Mouse (Mus musculus) WW6 (cell line): ENCODE measurements around the gene Nr2f6.

Source experiments
- DNase-seq: peaks from one replicate; pipeline ENCODE4 v3.0.0-alpha.2; 2013; ENCODE audit warnings: low read depth, low spot score

The Nr2f6 gene

DNA sequence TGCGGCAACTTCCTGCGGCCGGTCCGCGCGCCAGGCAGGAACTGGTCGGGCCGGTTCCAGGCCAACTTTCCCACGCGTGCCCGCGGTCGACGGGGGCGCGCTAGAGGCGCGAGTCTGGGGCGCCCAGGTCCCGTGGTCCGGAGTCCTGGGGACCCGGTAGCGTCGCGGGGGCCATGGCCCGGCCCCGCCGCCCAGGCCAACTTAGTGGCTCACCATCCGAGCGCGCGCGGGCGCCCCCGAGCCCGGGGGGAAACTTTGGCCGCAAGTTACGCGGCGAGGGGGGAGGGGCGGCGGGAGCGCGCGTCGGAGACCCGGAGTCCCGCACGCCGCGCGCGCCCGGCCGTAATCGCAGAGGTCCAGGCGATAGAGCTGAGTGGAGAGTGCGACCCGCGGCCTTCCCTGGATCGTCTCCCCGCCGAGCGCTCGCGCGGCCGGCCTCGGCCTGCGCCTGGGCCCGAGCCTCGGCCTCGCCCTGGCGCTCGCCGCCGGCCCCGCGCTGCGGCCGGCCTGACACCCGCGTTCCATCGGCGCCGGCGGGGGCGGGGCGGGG lies at the start of gene Nr2f6:
Gene Nr2f6, minus strand, starts transcription at position 540 of the 550 bp plus-strand sequence.
- DNase-seq = no peak

DNA sequence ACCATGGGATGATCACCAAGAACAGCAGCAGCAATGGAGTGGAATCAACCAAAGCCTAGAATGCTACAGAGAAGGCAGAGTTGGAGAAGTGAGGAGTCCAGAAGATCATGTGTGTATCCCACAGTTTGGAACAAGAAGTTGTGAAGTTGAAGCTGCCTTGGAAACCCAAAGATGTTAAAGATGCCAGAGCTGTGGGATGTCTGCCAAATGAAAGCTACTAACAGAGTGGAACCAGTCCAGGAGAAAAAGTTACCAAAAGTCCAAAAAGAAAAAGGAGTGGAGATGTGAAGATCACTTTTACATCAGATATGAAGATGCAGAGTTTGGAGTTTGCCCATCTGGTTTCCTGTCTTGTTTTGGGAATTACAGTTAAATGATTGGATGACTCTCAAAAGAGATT lies 40.4 kb upstream of the Nr2f6 start:
- DNase-seq = no peak

DNA sequence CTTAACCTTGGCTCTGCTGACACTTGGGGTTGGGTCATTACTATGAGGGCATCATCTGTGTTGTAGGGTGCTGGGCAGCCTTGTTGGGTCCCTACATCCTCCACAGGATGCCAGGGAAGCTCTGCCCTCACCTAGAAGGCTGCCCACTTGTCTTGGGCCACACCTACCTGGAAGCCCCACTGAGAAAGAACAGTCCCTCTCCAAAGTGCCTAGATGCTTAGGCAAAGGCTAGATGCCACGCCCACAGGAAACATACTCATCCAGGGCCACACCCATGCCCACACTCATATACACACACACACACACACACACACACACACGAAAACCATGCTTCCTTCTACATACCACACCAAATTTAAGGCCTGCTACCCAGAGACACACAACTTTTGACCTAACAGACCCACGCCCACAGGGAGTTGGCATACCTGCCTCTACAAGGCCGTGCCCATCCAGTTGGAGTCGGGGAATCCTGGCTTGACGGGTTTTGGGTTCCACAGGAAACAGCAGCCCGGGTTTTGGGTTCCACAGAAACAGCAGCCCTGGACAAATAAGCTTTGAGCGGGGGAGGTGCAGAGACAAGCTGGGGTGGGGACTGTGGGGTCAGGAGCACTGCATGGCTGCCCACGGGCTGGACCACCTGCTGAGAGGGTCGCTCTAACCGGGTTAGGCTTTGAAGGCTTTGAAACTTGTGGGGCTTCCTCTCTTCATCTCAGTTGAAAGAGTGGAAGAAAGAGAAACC lies 29.9 kb upstream of the Nr2f6 start:
- DNase-seq = no peak

DNA sequence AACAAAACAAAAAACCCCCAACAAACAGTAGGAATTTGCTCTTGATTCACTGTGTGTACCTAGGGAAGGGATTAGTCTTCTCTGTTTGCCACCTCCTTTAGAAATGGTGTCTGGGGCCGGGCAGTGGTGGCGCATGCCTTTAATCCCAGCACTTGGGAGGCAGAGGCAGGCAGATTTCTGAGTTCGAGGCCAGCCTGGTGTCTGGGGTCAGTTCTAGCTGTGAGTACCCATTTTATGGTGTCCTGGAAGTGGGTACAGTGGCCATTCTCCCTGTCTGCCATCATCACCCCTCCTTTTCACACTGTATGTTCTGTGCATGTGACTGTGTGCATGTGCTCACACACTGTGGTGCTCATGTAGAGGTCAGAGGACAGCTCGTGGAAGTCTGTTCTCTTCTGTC lies 26.5 kb upstream of the Nr2f6 start:
- no peak for DNase-seq

DNA sequence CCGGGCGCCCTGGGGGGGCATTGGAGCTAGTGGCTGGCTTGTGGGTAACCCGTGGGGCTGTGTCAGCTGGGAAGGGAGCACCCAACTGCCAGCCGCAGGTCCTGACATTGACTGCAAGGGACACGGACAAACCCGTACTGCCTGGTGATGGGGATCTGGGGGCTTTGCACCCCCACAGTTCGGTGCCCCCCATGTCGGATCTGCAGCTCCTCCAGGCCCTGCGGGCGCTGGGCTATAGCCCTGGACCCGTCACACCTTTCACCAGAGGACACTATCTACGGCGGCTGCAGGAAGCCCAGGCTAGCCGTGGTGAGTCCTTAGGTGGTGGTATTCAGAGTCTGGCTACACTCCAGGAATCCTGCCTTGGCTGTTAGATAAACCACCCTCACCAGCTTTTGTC lies 25.7 kb upstream of the Nr2f6 start:
- DNase-seq = no peak

DNA sequence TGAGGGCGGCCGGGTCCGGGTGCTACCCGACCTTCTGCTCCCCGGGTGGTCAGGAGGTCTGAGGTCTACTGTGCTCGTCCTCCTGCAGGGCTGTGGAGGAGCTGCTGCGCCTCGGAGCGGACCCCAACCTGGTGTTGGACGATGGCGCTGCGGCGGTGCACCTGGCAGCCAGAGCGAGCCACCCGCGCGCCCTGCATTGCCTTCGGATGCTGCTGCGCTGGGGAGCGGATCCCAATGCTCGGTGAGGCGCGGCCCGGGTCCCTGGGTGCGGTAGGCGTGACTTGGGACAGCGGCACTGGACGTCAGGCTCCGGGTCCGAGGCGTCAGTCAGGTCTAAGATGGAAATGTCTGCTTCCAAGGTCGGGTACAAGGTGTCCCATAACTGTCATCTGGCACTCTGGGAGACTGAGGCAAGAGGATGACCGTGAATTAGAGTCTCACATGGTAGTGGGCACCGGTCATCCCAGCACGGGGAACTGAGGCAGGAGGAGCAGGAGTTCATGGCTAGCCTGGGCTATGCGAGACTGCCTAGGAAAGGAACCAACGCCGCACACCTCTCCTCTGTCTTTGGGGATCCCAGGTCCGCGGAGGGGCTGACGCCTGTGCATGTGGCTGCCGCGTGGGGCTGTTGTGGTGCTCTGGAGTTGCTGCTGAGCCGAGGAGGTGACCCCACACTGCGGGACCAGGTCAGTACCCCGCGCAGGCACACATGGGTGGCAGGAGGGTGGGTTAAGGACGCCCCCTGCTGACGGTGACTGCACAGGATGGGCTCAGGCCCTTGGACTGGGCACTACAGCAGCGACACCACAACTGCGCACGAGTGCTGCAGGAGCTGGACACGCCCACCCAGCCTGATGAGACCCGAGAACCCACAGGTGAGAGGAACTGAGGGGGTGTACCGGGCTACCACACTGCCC lies 24.6 kb upstream of the Nr2f6 start:
- DNase-seq = no peak

DNA sequence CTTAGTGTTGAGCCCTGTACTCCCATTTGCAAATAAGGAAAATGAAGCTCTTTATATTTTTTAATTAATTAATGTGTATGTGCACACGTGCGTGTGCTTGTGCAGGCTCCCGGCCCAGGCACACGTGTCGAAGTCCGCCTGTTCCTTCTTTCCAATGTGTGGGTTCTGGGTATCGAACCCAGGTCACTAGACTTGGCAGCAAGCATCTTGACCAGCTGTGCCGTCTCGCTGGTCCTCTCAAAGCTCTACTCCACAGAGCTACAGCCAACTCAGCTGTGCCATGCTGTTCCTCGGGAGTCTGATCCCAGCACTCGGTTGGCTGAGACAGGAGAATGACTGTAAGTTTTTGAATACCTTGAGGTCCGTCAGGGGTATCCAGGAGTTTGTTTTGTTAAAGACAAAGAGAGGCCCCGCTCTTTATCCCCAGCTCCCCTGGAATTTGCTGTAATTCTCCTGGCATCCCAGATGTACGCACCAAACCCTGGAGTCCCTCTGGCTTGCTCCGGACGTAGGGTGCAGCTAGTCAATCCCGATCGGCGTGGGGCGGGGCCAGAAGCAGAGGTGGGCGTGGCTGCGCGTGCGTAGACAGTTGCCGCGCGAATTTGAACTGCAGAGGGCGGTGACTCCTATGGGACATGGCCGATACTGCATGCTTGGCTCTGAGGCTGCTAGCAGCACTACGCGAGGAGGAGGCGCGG lies 23.8 kb upstream of the Nr2f6 start, which contains the start of gene Ankle1:
Gene Ankle1, plus strand, starts transcription at position 610 of the 698 bp plus-strand sequence.
- DNase-seq = peak; percentile 96

DNA sequence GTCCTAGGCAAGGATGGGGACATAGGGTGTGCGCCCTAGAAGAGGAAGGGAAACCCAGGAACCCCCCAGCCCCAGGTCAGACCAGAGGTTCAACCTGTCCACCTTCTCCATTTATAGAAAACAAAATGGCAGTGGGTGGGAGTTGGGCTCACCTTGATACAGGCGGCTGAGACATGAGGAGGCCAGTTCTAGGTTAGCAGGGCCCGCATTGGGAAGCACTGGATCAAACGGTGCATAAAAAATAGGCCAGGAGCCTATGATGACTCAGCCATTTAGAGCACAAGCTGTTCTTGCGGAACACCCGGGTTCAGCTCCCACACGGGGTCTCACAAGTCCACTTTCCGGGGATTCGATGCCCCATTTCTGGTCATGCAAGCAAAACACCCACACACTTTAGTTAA lies 23.2 kb upstream of the Nr2f6 start:
- DNase-seq = no peak

DNA sequence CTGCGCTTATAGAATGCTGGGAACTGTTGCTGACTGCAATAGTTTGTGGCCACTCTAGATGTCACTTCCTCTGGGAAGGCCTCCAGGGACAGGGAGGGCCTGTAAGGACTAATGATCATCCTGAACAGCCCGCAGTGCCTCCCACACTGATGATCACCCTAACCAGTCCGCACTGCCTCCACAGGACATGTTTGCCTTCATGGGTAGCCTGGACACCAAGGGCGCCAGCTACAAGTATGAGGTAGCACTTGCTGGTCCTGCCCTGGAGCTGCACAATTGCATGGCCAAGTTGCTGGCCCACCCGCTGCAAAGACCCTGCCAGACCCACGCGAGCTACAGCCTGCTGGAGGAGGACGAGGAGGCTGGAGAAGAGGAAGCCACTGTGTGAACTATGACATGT lies 22.3 kb upstream of the Nr2f6 start:
- no peak for DNase-seq

DNA sequence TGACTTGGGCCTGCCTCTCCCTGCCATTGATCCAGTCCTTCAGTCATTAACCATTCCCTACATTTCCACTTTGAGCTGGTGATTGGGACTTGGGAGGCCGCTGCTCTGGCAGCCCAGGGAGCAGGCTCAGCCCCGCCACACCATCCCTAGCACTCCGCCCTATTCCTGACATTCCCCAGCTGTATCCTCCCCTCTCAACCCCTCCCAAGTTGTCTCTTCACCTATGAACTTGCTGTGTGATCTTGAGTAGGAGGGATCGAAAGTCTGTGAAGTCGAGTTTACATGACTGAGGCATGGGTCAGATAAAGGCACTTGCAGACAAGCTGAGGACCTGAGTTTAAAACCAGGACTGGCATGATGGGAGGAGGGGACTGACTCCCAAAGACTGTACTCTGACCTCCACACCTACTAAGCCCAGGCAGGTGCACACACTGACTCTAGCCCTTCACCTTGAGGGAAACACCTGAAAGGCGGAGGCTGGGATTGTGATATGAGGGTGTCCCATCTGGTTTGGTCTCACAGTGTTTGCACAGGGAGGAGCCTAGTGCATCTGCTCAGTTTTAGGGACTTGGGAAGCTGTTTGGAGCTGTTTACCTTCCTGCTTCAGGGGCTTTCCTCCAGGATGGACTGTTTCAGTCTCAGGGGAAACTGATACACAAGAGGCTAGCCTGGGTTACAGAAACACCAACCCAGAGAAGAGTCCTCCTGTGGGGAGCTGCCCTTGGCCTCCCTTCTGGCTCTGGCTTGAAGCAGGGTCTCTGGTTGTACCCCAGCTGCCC lies 21.5 kb upstream of the Nr2f6 start:
- no peak for DNase-seq

DNA sequence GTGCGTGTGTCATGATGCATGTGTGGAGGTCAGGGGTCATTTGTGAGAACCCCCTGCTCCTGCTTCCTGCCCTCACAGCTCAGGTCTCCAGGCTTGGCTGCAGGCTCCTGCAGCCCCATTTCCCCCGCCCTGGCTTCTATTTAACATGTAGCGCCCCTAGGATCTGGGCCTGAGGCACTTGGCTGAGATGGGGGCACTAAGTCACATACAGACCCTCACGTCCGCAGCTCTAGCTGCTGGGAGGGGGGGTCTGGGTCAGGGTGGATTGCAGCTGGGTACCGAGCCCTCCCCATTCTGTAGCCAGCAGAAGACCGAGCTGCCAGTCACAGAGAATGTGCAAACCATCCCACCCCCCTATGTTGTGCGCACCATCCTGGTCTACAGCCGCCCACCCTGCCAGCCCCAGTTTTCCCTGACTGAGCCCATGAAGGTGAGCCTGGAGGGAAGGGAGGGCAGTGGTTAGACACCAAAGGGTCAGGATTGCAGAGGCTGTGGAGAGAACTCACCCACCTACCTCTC lies 20.7 kb upstream of the Nr2f6 start:
- DNase-seq = no peak

DNA sequence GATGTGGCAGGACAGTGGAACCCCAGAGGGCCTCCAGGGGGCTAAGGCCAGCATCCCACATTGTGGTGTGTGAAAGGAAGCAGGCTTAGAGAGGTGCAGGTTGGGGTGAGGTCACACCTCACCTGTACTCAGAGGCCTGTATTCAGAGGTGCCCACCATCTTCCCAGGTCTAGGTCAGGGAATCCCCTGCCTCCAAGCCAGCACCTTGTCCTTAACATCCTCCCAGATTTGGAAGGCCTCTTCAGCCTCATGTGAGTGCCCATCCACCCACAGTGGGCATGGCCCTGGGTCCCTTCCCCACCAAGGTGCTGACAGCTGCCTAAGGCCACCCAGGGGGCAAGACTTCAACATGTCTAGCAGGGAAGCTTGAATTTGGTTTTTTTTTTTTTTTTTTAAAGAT lies 19.7 kb upstream of the Nr2f6 start:
- no peak for DNase-seq

DNA sequence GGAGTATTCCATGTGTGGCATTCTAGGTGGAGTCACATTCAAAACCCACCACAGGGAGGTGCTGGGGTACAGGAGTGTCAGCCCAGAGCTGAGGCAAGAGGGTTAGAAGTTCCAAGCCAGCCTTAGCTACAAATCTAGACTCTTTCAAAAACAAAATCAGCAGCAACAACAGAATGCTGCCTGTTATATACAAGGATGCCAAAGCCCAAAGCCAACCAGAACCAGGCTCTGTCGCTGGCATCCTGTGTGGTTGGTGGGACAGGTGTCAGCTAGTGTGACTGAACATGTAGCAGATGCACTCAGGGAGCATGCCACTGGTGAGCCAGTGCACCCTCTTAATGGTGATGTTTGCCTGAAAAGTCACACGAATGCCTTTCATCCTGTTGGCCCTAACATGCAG lies 19.1 kb upstream of the Nr2f6 start:
- no peak for DNase-seq

DNA sequence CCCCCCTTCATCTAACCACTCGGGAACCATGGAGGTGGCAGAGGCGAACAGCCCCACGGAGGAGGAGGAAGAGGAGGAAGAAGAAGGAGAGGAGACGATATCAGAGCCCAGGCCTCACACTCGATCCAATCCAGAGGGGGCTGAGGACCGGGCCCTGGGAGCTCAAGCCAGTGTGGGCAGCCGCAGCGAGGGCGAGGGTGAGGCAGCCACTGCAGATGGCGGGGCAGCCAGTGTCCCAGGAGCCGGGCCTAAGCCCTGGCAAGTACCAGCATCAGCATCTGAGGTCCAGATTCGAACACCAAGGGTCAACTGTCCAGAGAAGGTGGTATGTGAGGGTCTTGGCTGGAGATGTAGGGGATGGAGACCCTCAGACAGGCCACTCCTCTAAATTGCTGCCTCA lies 15.9 kb upstream of the Nr2f6 start:
- no peak for DNase-seq

DNA sequence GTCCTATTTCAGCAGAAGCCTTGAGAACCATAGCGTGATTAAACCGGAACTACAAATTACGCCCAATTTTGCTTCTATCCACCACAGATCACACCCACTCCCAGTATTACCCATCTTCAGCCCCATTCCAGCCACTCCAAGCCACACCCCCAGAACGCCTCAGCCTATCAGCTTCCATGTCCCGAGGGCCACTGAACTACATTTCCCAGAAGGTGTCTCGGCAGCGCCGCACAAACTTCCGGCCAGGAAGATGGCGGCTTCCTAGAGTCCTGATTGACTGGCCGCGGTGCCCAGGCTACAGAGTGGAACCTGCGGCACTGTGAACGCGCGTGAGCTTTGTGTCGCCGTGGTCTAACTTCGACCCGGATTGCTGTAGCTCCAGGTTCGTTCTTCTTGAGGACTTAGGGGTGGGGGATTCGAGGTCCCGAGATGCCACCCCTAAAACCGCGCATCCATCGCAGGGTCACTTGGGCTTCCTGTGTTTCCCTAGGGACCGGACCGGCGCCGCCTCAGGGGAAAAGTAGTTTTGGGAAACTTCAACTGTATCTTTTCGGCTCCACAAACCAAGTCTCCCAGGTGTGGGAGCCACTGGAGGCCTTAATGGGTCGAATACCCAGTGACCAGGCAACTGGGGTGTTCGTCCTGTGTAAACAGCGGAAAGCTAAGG lies 15.0 kb upstream of the Nr2f6 start, which contains the start of gene Babam1:
Gene Babam1, plus strand, starts transcription at position 223 of the 667 bp plus-strand sequence.
- DNase-seq = peak; percentile 86

DNA sequence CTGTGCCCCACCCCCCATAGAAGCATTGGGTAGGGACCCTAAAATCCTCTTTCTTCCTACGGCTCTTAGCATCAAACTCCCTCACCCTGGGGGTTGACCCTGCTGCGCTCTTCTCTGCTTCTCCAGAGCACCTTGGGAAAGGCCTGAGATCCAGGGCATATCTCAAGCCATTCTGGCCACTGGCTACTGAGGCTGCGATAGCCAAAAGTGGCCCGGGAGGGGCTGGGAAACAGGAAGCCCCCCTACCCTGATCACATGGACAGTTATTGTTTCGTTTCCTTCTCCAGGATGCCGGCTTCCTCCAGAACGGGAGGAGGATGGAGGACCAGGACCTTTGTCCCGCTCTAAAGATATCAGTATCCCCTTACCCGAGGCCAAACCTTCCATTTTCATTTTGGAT lies 13.9 kb upstream of the Nr2f6 start, which contains the start of gene Ushbp1:
Gene Ushbp1, minus strand, starts transcription at position 174 of the 400 bp plus-strand sequence.
- no peak for DNase-seq

DNA sequence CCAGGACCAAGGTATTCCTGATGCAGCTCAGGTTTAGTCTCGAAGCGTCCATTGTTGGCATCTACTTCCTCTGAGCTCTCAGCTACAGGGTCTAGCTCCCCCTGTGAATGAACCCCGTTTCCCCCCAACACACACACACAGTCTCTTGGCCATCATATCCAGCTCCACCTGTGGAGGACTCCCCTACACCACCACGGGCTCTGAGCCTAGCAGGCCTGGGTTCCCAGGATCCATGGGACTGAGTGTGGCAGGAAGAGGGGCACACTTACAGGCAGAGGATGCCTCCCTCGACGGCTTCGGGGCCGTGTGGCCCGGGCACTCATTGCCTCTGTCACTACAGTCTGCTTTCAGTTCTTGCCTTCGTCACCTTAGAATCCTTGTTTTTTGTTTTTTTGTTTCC lies 13.3 kb upstream of the Nr2f6 start:
- DNase-seq = no peak

DNA sequence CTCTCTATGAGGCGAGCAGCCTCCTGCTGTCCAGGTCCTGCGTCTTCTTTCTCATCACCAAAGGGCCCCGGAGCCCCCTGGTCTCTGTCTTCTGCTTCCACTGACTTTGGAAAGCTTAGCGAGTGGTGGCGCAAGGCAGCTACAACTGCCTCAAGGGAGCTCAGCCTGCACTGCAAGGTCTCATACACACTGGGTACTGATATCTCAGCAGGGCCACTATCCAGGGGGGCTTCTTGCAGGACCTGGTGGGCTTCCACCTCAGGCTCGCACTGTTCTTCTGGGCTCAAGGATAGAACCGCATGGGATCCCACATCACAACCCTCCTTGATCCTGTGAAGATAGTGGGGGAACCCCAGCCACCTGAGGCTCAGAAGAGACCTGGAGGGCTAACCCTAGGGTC lies 12.7 kb upstream of the Nr2f6 start:
- no peak for DNase-seq

DNA sequence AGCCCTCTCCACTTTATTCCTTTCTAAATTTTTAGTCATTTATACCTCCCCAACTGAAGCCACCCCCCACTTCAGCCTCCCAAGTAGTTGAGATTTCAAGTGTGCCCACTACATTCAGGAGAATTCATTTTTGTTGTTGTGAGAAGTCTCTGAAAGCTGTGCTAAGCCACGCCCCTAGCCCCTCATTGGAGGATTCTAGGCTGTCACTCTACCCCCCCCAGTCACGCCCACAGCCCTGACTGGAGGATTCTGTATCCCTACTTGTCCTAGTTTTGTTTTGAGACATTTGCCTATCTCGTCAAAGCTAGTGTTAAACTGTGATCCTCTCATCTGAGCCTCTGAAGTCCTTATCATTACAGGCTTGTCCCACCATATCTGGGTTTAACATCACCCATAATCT lies 11.1 kb upstream of the Nr2f6 start:
- DNase-seq = no peak

DNA sequence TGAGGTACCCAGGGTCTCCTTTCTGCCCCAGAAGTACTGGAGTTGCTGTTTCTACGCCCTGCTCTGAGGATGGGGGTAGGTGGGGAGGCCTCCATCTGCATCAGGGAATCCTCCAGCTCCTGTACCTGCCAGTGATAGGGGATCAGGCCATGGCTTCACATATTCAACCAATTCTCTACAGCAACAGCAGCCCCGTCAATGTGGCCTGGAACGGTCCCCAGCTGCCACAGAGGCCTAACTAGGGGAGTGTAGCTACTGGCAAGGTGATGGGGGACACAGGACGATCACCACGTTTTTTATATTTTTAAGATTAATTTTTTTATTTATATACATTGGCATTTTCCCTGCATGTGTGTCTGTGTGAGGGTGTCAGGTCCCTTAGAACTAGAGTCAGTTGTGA lies 10.6 kb upstream of the Nr2f6 start:
- no peak for DNase-seq
